Mouse (Mus musculus): Measurements from ENCODE around the gene Rdh5.

The Rdh5 gene

DNA sequence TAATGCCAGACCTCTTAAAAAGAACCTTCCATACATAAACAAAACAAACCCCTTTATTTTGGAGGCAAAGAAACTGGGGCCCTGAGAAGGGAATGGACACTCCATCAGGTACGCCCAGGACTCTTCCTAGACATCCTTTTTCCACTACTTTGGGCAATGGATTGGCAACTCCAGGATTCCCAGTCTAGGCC lies at the start of gene Rdh5:
TSS of gene Rdh5 (minus strand) at position 67 of the 191 bp plus-strand sequence.
- DNase-seq: no peak

DNA sequence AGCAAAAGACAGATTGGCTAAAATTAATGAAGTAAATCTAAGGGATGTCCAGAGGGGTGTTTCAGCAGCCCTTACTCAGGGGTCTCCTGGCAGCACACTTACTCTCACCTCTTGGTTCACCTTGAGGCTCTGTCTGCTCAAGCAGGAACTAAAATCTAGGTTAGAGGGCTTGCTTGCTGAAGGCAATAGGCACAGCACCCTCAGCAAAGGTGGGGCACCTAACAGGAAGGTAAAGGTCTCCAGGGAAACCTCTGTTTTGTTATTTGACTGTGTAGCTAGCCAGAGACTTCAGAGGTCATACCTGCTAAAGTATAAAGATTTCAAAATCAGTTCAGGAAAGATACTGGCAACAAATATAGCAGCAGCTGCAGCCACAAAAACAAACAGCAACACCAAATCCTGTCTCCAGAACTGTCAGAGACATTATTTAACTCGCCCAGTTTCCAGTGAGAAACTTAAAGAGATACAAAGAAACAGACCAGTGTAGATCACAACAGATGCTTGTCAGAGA lies 48.1 kb upstream of the Rdh5 start:
- DNase-seq: no peak

DNA sequence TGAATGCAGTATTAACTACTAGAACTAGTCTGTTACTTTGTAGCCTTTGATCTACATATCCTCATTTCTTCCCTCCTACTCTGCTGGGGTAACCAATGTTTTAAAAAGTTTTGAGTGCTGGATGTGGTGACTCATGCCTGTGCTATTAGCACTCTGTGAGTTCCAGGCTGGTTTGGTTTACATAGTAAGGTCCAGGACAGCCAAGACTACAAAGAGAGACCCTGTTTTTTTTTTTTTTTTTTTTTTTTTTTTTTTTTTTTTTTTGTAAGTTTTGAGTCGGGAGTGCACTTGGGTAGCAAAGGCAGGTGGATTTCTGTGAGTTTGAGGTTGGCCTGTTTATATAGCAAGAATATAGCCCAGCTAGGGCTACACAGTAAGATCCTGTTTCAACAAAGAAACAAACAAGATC lies 45.7 kb upstream of the Rdh5 start:
- no peak for DNase-seq

DNA sequence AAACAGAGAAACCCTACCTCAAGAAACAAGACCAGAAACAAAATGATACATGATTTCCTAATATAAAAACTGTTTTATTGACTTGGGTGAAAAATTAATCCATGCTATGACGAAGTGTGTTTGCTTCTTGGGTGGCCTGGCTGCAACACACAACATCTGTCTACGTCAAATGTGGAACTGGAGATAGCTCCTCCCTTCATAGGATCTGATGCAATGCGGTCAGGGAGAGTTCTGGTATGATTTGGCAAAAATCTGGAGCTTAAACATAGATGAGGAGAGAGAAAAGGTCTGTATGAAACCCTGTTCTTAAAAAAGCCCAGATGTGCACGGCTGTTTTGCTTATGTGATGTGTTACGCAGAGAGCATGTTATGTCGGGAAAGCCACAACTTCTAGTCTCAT lies 43.2 kb upstream of the Rdh5 start:
- no peak for DNase-seq

DNA sequence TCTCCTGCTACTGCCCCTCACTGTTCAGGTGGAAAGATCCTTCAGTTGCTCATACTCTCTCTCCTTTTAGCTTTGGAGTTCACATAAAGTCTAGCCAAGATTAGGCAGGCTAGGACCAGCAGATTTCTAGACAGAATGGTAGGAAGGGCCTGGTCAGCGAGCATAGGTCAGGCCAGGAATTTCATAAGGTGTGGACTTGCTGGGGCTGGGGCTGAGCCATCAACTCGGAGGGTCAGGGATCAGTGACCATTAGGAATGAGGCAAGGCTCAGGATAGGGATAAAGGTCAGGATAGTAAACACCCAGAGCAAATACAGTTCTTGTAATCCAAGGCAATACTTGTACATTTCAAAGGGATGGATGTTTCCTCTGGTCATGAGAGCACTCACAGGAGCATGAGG lies 42.3 kb upstream of the Rdh5 start:
- no peak for DNase-seq

DNA sequence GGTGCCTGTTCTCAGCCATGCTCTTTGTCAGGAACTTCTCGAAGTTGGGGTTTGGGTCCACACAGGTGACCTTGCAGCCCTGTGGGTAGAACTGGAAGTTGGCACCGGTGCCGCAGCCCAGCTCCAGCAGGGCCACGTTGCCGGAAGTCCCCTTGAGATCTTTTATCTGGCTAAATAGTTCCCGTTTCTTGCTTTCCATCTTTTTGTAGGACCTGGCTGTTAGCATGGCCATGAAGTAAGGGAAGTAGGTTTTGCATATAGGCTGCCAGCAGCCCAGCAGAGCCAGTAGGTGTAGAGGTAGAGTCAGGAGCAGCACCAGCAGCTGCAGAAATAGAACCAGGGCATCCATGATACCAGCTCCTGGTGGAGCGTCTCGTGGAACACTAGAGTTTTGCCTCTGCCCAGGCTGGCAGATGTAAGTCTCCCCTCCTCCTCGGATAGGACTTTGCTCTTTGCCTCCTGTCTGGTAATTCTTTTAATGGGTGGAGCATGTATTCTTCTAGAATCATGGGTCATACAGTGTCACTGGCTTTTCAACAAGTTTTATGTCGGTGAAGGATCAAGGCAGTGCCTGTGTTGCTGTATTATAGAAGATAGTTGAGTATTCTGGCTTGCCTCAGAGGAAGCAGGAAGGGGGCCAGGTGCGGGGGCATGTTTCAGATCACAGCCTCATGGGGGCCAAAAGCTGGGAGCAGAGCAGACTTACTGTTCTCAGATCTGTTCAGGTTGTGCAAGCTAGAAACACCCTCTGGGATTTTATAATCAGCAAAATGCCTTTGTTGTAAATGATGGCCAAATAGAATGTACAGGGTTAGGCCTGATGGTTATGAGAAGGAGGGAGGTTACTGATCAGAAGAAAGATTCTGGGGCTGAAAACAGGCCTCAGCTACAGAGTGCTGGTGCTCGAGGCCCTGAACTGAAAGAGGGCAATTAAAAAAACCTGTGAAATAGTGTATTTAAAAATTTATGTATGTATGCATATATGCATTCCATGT lies 38.2 kb upstream of the Rdh5 start, which contains the start of gene Mettl7b:
TSS of gene Mettl7b (minus strand) at position 399 of the 995 bp plus-strand sequence.
- no peak for DNase-seq

DNA sequence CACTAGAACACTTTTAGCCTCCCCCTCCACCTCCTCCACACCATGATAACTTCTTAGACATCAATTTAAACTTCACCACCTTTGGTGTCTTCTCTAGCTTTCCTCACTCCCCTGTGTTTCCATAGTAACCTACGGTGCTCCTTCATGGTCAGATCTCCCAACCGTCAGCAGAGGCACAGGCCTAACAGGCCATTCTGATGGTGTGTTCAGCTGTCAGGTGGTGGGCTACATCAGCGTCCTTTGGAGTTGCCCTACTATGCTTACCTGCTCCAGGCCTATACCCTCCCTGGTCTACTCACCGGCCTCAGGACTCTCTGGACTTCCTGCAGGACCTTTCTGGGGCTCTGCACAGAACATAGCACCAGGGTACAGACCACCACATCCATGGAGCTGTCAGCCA lies 37.5 kb upstream of the Rdh5 start:
- DNase-seq: no peak

DNA sequence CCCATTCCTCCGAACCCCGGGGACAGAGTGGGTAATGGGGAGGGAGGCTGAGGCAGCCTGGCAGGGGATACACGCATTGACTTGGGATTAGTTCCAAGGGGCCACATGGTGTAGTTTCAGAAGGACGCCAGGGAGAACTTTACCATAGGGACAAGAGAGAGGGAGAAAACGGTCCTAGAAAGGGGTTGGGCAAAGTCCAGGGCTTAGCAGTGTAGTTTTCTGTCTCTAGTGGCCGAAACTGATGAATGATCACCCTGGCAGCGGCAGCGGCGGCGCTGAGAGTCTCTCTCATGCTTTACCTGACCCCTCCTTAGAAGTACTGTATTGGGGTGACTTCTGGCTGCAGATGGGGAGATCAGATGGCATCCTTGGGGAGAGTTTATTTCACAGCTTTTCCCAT lies 35.7 kb upstream of the Rdh5 start:
- no peak for DNase-seq

DNA sequence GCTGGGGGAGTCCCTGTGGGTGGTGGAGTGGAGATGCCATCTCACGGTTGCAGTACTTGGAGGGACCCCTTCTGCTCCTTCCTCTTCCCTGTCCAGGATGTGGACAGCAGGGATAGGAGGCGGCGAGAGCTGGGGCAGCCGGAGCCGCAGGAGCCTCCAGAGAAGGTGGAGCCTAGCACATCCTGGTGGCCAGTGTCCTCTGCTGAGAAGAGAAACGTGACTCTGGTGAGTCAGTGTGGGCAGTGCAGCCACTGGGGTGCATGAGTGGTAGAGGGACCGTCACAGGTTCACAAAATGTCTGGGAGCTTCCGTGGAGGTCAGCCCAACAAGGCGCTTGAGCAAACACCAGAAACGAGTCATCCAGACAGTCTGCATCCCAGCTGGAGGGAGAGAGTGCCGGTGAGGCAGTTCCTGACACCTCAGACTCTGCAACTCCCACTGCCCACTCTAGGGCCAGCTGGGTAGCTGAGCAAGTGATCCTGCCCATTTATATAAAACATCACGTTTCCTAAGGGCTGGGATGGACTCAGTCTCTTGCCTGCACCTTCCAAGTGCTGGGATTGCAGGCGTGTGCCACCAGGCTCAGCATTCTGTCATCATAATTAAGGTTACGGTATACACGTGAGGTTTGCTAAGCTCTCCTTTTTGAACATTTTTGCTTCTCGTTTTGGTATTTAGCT lies 27.7 kb upstream of the Rdh5 start:
- no peak for DNase-seq

DNA sequence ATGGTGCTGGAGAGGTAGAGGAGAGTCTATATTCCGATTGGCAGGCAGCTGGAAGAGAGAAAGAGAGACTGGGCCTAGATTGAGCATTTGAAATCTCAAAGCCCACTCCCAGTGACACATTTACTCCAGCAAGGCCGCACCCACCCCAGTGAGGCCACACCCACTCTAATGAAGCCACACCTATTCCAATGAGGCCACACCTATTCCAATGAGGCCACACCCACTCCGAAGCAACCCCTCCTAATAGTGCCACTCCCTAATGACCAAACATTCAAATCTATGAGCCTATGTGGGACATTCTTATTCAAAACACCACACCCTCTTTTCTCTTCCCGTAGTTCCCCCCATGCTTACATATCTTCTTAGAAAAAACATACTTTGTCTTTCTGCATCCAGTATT lies 24.8 kb upstream of the Rdh5 start:
- no peak for DNase-seq

DNA sequence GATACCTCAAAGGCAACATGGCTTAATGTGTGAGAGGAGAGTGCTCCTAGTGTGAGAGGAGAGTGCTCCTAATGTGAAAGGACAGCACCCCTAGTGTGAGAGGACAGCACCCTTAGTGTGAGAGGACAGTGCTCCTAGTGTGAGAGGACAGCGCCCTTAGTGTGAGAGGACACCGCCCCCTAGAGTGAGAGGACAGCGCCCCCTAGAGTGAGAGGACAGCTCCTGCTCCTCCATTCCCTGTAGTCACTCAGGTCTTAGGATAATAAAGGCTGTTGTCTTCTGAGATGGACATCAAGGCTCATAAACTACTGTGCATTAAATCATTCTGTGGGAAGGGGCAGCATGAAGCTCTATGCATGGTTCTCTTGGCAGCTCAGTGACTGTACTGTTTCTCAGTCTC lies 23.0 kb upstream of the Rdh5 start:
- peak; percentile 61 to 72 for DNase-seq

DNA sequence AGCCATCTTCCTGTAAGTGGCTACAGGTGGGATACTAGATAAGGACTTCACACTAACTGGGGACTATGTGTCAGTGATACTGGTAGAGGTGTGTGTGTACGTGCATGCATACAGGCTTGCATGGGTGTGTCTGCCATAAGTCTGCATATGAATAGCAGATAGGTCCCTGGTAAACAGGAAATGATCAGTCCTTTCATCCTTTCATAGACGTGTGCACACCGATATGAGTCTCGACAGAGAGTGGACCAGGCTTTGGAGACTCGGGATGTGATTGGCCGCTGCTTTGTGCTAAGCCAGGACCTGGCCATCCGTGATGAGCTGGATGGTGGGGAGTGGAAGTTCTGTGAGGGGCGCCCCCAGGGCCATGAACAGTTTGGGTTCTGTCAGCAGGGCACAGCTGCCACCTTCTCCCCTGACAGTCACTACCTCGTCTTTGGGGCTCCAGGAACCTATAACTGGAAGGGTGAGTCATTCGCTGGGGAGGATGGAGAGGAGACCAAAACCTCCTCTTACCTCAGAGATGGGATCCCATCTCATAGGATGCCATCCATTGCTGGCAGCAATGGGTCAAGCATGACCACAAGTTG lies 17.9 kb upstream of the Rdh5 start:
- DNase-seq: no peak

DNA sequence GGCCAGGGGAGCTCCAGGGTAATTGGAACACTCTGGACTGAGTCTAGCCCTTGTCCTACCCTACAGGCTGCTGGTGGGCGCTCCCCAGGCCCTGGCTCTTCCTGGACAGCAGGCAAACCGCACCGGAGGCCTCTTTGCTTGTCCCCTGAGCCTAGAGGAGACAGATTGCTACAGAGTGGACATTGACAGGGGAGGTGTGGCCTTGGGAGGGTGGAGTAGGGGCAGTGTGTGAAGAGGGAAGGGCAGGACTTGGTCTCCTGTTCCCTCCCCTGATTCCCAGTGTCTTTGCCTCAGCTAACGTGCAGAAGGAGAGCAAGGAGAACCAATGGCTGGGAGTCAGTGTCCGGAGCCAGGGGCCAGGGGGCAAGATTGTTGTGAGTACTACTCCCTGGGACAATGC lies 16.3 kb upstream of the Rdh5 start:
- peak; percentile 41 to 49 for DNase-seq

DNA sequence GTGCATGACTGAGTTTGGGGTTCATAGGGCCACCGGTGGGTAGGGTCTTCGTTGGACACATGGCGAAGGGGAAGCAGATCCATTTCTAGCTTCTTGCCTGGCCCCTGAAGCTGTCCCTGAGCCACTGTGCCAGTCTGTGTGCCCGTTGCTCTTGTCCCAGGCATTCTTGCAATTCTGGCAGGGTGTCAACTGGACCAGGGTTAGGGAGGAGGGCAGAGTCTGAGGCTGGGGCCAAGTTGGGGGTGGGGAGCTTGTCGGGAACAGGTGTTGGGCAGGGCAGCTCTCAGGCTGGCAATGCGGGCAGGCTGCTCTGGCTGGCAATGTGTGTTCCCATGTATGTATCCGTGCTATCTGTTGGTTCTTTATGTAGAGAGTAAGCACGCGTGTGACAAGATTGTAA lies 15.8 kb upstream of the Rdh5 start:
- peak; percentile 93 to 97 for DNase-seq

DNA sequence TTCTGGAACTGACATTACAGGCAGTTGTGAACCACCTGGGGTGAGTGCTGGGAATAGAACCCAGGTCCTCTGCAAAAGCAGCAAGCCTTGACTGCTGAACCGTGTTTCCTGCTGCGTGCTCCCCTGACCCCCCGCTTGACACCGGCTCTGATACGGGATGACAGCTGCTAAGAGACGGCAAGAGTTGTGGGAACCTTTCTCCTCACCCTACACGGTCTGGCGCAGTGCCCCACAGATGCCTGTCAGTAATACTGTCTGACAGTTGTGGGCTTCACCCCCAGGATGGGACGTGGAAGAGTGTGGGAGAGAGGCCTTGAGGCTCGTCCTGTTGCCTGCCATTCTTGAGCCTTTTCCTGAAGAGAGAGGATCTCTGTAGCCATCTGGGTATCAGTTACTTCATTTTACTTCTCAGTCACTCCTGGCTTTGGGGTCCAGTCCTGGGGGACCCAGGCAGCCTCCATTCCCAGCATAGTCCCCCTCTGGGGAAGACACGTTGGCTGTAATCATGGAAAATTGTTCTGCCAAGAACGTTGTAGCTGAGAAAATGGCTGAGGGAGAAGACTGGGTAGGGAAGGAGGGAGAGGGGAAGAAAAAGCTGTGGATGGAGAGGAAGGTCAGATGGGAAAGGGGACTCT lies 15.2 kb upstream of the Rdh5 start:
- peak in 1 of 2 experiments; percentile 55 for DNase-seq

DNA sequence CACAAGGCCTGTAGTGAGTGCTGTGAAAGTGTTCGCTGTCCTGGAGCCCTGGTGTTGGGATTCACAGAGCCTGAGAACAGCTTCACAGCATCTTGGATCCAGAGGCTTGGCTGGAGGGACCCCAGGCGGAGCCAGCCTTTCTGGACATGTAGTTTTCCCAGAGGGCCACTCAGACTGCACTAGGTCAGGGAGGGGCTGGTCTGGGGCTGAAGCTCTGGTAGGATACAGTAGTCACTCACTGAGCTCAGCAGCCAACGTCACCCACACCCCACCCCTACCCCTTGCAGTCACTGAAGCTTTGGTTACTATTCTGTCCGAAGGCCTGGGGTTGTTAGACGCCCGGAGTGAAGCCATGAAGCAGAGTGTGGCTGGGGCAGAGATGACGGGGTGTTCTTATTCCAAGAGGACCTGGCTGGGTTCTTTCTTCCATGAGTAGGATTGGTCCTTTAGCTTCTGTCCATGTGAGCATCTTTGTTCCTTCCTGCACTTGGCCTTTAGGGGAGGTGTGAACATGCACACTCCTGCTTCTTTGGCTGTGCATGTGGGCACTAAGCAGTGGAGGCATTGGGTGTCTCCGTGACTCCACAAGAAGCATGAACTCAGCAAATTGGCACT lies 13.2 kb upstream of the Rdh5 start:
- peak; percentile 42 to 53 for DNase-seq

DNA sequence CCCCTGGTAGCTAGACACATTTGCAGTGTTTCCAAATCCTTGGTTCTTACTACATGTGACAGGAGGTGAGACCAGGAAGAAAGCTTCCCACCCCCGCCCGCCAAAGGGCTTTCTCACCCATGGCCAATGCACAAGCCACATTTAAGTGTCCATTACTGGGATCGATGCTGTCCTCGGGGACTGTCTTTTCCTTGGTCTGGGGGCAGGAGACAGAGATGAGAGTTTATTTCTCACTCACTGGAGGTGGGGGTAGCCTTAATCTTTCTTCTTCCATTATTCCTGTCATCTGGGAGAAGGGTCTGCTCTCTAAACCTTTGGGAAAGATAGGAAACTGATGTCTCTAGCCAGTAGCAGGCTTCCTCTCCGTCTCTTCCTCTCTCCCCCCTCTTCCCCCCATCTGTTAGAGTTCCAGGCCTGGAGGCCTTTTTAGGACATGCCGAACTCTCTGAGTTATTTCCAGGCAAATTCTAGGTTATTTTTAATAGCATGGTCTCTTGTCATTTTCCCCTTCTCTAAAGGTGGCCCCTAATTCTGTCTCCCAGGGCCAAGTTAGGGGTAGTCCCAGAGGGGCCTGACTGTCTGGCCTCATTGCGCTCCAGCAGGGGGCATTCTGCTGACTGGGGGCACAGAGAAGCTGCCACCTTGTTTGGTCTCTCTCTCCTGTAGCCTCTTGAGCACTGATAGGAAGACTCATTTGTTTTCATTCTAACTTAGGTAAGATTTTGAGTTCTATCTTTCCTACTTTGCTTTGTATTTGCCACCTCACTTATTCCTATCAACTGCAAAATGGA lies 12.5 kb upstream of the Rdh5 start:
- DNase-seq: peak; percentile 28 to 49

DNA sequence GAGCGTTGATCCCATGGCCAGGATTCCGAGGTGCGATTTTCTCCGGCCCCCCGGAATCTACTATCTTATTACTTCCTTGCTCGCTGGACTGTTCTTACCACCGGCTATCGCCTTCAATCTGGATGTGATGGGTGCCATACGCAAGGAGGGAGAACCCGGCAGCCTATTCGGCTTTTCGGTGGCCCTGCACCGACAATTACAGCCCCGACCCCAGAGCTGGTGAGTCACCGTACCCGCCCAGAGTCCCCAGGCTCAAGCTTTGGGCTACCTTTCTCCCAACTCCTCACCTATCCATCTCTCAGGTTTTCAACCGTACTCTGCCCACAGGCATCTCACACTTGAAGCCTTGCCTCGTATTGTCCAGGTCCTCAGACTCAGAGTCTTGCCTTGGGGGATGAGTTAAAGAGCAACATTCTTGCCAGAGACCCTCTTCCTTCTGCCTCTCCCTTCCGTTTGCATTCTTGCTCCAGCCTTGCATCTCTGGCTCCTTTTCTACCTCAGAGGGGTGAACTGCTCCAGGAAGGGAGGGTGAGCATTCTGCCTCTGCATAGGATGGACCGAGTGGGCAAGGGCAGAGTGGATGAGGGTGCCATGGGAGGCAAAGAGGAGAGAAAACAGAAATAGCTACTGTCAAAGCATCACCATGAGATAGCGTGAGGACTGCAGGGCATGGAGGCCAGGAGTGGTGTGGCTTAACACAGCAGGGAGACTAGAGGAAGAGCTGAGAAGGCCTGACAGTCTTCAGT lies 11.5 kb upstream of the Rdh5 start:
- DNase-seq: peak; percentile 53 to 59

DNA sequence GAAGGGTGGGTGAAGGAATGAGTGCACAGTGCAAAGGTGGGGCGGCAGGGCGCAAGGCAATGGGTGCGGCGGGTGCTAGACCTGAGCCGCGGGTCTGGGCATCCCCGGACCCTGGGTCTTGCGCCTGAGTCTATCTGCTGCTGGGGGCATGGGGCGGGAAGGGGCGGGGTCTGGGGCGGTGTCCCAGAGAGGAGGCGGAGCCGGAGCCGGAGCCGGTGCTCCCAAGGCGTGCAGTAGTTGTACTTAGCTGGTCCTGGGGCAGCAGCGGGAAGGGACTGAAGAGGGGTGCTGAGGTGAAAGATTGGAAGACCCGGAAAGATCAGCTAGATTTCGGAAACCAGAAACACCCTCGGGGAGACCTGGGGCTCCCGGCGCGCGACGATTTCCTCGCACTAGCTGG lies 10.9 kb upstream of the Rdh5 start, which contains the start of gene Itga7:
TSS of gene Itga7 (plus strand) at position 245 of the 400 bp plus-strand sequence.
- DNase-seq: peak; percentile 75 to 86

DNA sequence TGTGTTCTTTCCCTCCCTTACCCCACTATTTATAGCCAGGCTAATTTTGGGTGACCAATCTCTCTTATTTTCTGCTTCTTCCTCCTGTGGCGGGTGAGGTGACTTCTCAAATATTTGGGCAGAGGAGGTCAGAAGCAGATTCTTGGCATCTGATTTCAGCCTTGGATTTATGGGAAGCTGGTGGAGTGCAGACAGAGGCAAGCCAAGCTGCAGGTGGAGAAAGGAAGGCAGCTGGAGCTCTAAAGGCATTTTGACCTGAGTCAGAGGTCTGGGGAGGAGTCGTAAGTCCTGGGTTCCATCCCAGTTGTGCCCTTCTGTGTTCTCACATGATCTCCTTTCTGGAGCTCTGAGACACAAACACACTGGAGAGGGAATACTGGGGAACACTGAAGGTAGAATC lies 8.8 kb upstream of the Rdh5 start:
- DNase-seq: peak in 1 of 2 experiments; percentile 4
